Mouse (Mus musculus) forebrain, postnatal 0 days (tissue): ENCODE results near the gene Khdc1a. TPM values are rescaled to one million over a fixed set of nuclear protein-coding genes. Genes with fewer than 3 reads are reported as not detected.

Experiments used
- ATAC-seq: fragments of 200-750 bp; cut with Nextera tagmentation; 2 replicates; pipeline ENCODE4 v1.8.0; 2017; ENCODE audit warnings: mild to moderate bottlenecking, moderate library complexity
- DNase-seq: peaks from one replicate; pipeline ENCODE4 v3.0.0-alpha.2; 2015
- H3K27ac ChIP-seq: fragments of 300-500 bp; sonication (generic); 2 replicates; pipeline ENCODE4 v1.5.1; 2014; ENCODE audit warnings: low read depth, mild to moderate bottlenecking, antibody characterized with exemption, low read length, moderate library complexity, mixed read lengths
- H3K27me3 ChIP-seq: fragments of 300-500 bp; sonication (generic); 2 replicates; pipeline ENCODE4 v1.6.1; 2014; ENCODE audit warnings: mild to moderate bottlenecking, low read length, mixed read lengths; ENCODE audit not compliant: insufficient read depth
- H3K36me3 ChIP-seq: fragments of 300-500 bp; sonication (generic); 2 replicates; pipeline ENCODE4 v1.6.1; 2014; ENCODE audit warnings: mild to moderate bottlenecking, moderate library complexity; ENCODE audit not compliant: insufficient read depth
- H3K4me1 ChIP-seq: fragments of 300-500 bp; sonication (generic); 2 replicates; pipeline ENCODE4 v1.6.1; 2014; ENCODE audit warnings: antibody characterized with exemption; ENCODE audit not compliant: insufficient read depth
- H3K4me2 ChIP-seq: fragments of 300-500 bp; sonication (generic); 2 replicates; pipeline ENCODE4 v1.6.1; 2014; ENCODE audit warnings: low read depth, mild to moderate bottlenecking, moderate library complexity
- H3K4me3 ChIP-seq: fragments of 300-500 bp; sonication (generic); 2 replicates; pipeline ENCODE4 v1.5.1; 2014; ENCODE audit warnings: low read depth, low read length, mixed read lengths
- H3K9ac ChIP-seq: fragments of 300-500 bp; sonication (generic); 2 replicates; pipeline ENCODE4 v1.6.1; 2014; ENCODE audit warnings: mild to moderate bottlenecking
- H3K9me3 ChIP-seq: fragments of 300-500 bp; sonication (generic); 2 replicates; pipeline ENCODE4 v1.6.1; 2016; ENCODE audit warnings: low read length
- CTCF ChIP-seq: sonication (generic); IDR thresholded peaks from 2 replicates; pipeline ENCODE4 v1.5.1; 2016; ENCODE audit warnings: antibody characterized with exemption, control low read depth, low read depth
- WGBS: fragments of 180-500 bp; shearing (Covaris S2); extraction: QIAGEN DNeasy Blood & Tissue Kit; methylation state at CpG from one replicate; pipeline ENCODE4 v1.1.7; 2014; 5-methylcytosine and 5-hydroxymethylcytosine counted together
- polyA plus RNA-seq: library from polyadenylated mRNA; unstranded; fragments of >200 nt; fragmentation: Nextera tagmentation; extraction: Ambion mirVana; gene quantifications from 2 replicates; pipeline ENCODE4 v1.2.1, GENCODE M21; 2015
- total RNA-seq: library from RNA; depleted of rRNA; stranded (reverse); fragments of >200 nt; gene quantifications from 2 replicates; pipeline ENCODE4 v1.2.3, GENCODE M21; 2014; rRNA removed

Gene Khdc1a
- total and polyA plus RNA-seq, 2 experiments from 2014 or later = not detected

DNA sequence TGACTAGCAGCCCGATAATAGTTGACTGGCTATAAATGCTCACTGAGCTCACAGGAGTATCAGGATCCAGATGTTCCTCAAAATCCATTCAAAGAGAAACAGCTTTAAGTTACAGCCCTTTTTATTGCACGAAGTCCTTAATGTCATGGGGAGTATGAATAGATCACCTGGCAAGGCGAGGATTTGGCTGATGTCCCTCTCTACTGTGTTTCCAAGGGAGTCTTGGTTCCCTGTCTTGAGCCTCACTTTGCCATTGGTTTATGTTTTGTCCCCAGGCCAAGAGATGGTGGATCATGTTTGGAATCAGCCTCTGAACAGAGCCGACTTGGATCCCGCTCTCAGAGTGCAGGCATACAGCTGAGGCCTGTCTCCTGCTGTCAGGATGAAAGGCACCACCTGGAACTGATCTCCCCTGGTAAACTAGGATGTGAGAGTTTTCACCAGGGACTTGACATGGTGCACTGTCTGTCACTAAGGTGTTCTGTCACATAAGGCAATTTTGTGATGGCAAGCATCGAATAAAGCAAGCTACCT lies 41.8 kb downstream of the Khdc1a start:
- whole genome bisulfite sequencing = 82% methylated on average over 6 of the region's 6 CpGs

More for the DNA sequence above, 41.8 kb downstream of the Khdc1a start:
- H3K36me3 ChIP-seq = no peaks in the 10 kb centered on the region
- H3K4me3 ChIP-seq = no peak overlapping the region
- DNase-seq (no peak), ATAC-seq (no peak)
- no peak overlapping the region for H3K27ac ChIP-seq
- H3K27me3 ChIP-seq = no peaks in the 10 kb centered on the region
- H3K4me1 ChIP-seq = no peaks in the 10 kb centered on the region
- no peaks in the 10 kb centered on the region for H3K9me3 ChIP-seq
- no peak overlapping the region for H3K4me2 ChIP-seq
- no peak overlapping the region for H3K9ac ChIP-seq
- TF ChIP-seq CTCF = no peak

Other genes with a start within 250 kb of the Khdc1a start
- gene Tmem14a, start 131.1 kb upstream of the Khdc1a start, total RNA-seq = 14.8 and 16.6 TPM in 2 replicates
- gene Tmem14a, start 131.1 kb upstream of the Khdc1a start, polyA plus RNA-seq = 26.3 and 26.8 TPM in 2 replicates
- gene Gsta3, start 109.1 kb upstream of the Khdc1a start, total RNA-seq = not detected in 2 replicates
- gene Gsta3, start 109.1 kb upstream of the Khdc1a start, polyA plus RNA-seq = 0.35 and 0.36 TPM in 2 replicates
- gene Khdc1c, start 18.7 kb downstream of the Khdc1a start, total RNA-seq = not detected in 2 replicates
- not detected in 2 replicates for gene Khdc1c, start 18.7 kb downstream of the Khdc1a start, polyA plus RNA-seq
- not detected in 2 replicates for gene Khdc1b, start 33.9 kb downstream of the Khdc1a start, total RNA-seq
- 0.06 TPM in 1 of 2 replicates, not detected in the other for gene Khdc1b, start 33.9 kb downstream of the Khdc1a start, polyA plus RNA-seq